ENCODE assay signal across 7 mouse cellular contexts in the genomic region with DNA sequence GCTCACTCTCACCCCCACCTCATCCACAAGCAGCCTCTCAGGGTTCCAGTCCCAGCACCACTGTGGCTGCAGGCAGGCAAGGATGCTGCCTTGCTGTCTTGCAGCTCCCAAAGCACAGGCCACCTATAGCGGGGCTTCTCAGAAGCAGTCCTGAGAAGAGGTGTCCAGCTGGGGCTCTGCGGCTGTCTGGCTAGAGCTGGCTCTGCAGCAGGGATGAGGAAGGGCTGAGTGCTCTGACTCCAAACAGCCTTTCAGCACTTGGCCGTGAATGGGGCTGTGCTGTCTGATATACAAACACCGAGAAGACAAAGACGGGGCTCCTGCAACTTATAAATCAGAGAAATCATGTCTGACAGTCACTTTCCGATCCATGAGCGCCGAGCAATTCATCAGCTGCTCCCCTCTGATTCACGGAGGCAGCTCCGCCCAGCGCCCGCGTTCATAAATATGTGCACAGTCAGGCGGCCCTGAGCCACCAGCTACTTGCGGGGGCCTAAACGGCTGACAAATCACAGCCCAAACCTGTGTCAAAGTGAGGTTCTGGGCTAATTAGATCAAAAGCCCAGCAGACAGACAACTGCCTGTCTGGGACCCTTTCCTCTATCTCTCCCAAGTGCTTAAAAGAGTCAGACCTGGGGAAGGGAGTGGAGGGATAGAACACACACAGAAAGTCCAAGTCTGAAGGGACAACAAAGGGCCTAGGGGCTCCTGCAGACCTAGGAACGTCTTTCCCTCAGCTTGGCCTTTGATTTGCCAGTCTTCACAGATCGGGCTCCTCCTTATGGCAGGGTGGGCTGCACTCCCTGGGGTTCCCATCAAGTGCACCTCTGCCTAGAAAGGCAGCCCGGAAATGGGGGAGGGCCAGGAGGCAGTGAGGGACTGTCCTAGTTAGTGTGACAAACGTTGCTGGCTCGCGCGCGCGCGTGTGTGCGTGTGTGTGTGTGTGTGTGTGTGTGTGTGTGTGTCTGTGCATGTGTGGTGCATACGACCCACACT.
DNase-seq lines count a peak whose midpoint lies in the region; ATAC-seq and TF ChIP-seq lines count a peak whose summit lies in the region.

No protein-coding gene starts in this region.

- TF ChIP-seq POLR2A in limb, embryonic 14.5 days (IDR thresholded peaks at IDR 0.05; ENCODE audit: borderline replicate concordance, extremely low read depth, insufficient read depth, insufficient read length): no peak

- H3K4me1 ChIP-seq in lung, embryonic 14.5 days (ENCODE audit: insufficient read depth): peaks cover 15% of the 10 kb centered on the region
- H3K4me1 ChIP-seq in forebrain, embryonic 15.5 days: peaks cover 68% of the 10 kb centered on the region
- peaks cover 17% of the 10 kb centered on the region for H3K4me1 ChIP-seq in limb, embryonic 14.5 days (ENCODE audit: control insufficient read depth, insufficient read depth, low read length)

- no peak for TF ChIP-seq CTCF in lung, embryonic 14.5 days (IDR thresholded peaks at IDR 0.05; ENCODE audit: low read depth)

- WGBS in lung, embryonic 14.5 days: 11% methylated on average over 28 of the region's 28 CpGs
- WGBS in forebrain, embryonic 15.5 days: 20% methylated on average over 28 of the region's 28 CpGs
- WGBS in limb, embryonic 14.5 days: 22% methylated on average over 27 of the region's 28 CpGs

- peak overlapping the region; percentile 51 for H3K4me2 ChIP-seq in lung, embryonic 14.5 days
- H3K4me2 ChIP-seq in forebrain, embryonic 15.5 days (replicated peaks): peak overlapping the region; percentile 27
- peak overlapping the region; percentile 27; the same call in 1 of the 2 replicates for H3K4me2 ChIP-seq in limb, embryonic 14.5 days (replicated peaks; ENCODE audit: low read depth, low read length, severe bottlenecking)

- H3K27me3 ChIP-seq in lung, embryonic 14.5 days (ENCODE audit: insufficient read depth, low read length): no peaks in the 10 kb centered on the region
- no peaks in the 10 kb centered on the region for H3K27me3 ChIP-seq in forebrain, embryonic 15.5 days
- no peaks in the 10 kb centered on the region for H3K27me3 ChIP-seq in limb, embryonic 14.5 days (ENCODE audit: control insufficient read depth, insufficient read depth, low read length)

- peak overlapping the region; percentile 8; the same call in 1 of the 2 replicates for H3K27ac ChIP-seq in lung, embryonic 14.5 days (ENCODE audit: low read depth)
- H3K27ac ChIP-seq in forebrain, embryonic 15.5 days (replicated peaks): peak overlapping the region; percentile 86
- H3K27ac ChIP-seq in limb, embryonic 14.5 days (replicated peaks; ENCODE audit: low read depth, low read length): no peak overlapping the region

- ATAC-seq in lung, embryonic 14.5 days (ENCODE audit: insufficient read depth): peak; percentile 62; the same call in 1 of the 2 replicates
- ATAC-seq in forebrain, embryonic 15.5 days (replicated peaks): peak; percentile 14; the same call in 1 of the 2 replicates
- ATAC-seq in limb, embryonic 14.5 days (ENCODE audit: low FRiP score, low read depth): no peak

- peaks cover 12% of the 10 kb centered on the region; the same call in 1 of the 2 replicates for H3K36me3 ChIP-seq in lung, embryonic 14.5 days (ENCODE audit: insufficient read depth)
- no peaks in the 10 kb centered on the region for H3K36me3 ChIP-seq in forebrain, embryonic 15.5 days
- peaks cover 21% of the 10 kb centered on the region for H3K36me3 ChIP-seq in limb, embryonic 14.5 days (ENCODE audit: control insufficient read depth, insufficient read depth, low read length)

- H3K9me3 ChIP-seq in lung, embryonic 14.5 days (ENCODE audit: low read depth, low read length): no peaks in the 10 kb centered on the region
- no peaks in the 10 kb centered on the region for H3K9me3 ChIP-seq in forebrain, embryonic 15.5 days
- no peaks in the 10 kb centered on the region for H3K9me3 ChIP-seq in limb, embryonic 14.5 days (ENCODE audit: control insufficient read depth, low read length)

- DNase-seq in lung, embryonic 14.5 days: peak; percentile 71
- no peak for DNase-seq in lung, postnatal 14 days
- peak; percentile 49 for DNase-seq in embryo, embryonic 10 days (ENCODE audit: low spot score)
- DNase-seq in limb, embryonic 14.5 days (ENCODE audit: low spot score): no peak
- DNase-seq in spleen, adult 18-20 months: no peak
- DNase-seq in spleen, postnatal 4 days (ENCODE audit: low spot score in 2 of 2): no peak

- no peak overlapping the region; the same call in 1 of the 2 replicates for H3K9ac ChIP-seq in lung, embryonic 14.5 days
- H3K9ac ChIP-seq in forebrain, embryonic 15.5 days (replicated peaks): peak overlapping the region; percentile 33
- H3K9ac ChIP-seq in limb, embryonic 14.5 days (ENCODE audit: low read depth, low read length, severe bottlenecking): peak overlapping the region; percentile 31

- no peak overlapping the region for H3K4me3 ChIP-seq in lung, embryonic 14.5 days (ENCODE audit: low read depth, low read length)
- no peak overlapping the region for H3K4me3 ChIP-seq in forebrain, embryonic 15.5 days
- no peak overlapping the region for H3K4me3 ChIP-seq in limb, embryonic 14.5 days (replicated peaks; ENCODE audit: low read length)

Comparison
In these comparisons a context has a peak if more than half of its experiments do, and no peak if none do; other contexts are left out.
1. DNase-seq: peak in lung, embryonic 14.5 days (single experiment) and embryo, embryonic 10 days (single experiment); none in lung, postnatal 14 days (single experiment), limb, embryonic 14.5 days (single experiment), spleen, adult 18-20 months (0 of 2) and spleen, postnatal 4 days (0 of 2).
2. Peak in every context shown above with its lines, with median percentiles within 50 percentile points of each other: H3K4me2 ChIP-seq.